Mouse (Mus musculus): ENCODE results near the gene Tmco3.

Gene Tmco3

DNA sequence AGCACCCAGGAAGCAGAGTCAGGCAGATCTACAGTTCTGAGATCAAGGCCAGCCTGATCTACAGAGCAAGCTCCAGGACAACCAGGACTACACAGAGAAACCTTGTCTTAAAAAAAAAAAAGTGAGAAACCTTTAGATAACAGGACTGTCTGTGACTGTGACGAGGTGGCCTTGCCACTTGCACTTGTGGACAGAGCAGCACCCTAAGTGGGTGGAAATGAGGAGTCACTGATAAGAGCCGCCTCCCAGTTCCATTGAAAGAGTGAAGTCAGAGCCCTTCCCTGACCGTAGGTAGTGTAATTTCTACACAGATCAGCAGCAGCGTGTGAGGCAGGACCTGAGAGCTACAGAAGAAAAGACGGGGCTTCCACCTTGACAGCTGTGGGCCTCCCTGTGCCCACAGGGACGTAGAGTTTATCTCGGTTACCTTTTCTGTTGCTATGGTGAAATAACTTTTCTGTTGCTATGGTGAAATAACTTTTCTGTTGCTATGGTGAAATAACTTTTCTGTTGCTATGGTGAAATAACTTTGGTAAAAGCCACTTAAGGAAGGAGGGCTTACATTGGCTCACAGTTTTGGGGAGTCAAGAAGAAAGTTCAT lies 18.4 kb downstream of the Tmco3 start:
- no peak for DNase-seq (ENCODE audit: low read depth, low spot score)

- DNase-seq (ENCODE audit: low read depth, low spot score): no peak
Measured at GRCm38 (mm10) chr8:13306916-13307315, 18.9 kb downstream of the Tmco3 start.

DNA sequence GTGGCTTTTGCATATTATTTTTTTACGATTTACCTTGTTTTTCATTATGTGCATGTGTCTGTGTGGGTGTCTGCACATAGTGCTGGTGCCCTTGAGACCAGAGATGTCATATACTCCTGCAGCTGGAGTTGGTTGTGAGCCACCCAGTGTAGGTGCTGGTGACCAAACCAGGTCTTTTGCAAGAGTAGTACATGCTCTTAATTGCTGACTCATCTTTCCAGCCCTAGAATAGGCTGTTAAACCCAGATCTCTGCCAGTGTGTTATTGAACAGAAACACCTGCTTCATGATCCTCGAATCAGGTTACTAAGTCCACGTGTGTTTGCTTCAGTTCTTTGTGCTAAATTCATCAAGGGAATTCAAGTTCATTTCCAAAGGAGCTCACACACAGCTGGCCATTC lies 26.9 kb downstream of the Tmco3 start:
- no peak for DNase-seq (ENCODE audit: low read depth, low spot score)

- no peak for DNase-seq (ENCODE audit: low read depth, low spot score)
Measured at GRCm38 (mm10) chr8:13316671-13317070, 28.7 kb downstream of the Tmco3 start.

DNA sequence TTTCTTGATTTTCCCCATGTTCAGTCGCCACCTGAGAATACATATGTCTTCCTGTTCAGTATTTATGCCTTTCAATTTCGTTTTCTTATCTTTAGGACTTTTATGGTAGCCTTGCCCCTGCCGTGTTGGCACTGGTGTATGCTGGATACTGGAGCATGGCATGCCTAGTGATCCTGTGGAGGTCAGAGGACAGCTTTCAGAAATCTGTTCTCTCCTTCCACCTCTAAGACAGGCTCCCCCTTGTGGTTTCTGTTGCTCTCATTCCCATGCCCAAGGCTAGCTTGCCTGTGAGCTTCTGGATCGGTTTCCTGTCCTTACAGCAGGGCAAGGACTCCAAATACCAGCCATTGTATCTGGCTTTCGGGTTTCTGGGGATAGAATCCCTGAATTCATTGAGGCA lies 38.6 kb downstream of the Tmco3 start:
- peak; percentile 76 for DNase-seq (ENCODE audit: low read depth, low spot score)

DNA sequence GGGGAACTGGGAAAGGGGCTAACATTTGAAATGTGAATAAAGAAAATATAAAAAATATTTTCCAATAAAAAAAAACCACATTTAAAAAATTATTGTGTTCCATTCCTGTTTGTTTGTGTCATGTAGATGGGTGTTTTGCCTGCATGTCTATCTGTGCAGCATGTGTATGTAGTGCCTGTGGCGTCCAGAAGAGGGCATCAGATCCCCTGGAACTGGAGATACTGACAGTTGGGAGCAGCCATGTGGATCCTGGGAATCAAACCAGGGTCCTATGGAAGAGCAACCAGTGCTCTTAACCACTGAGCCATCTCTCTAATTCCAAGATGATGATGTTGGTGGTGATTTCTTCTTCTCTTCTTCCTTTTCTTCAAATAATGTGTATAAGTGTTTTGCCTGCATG lies 46.7 kb downstream of the Tmco3 start:
- DNase-seq (ENCODE audit: low read depth, low spot score): peak; percentile 40

GRCm38 (mm10) chr8:13337245-13337644 lies 49.3 kb downstream of the Tmco3 start:
- DNase-seq (ENCODE audit: low read depth, low spot score): peak; percentile 48

DNA sequence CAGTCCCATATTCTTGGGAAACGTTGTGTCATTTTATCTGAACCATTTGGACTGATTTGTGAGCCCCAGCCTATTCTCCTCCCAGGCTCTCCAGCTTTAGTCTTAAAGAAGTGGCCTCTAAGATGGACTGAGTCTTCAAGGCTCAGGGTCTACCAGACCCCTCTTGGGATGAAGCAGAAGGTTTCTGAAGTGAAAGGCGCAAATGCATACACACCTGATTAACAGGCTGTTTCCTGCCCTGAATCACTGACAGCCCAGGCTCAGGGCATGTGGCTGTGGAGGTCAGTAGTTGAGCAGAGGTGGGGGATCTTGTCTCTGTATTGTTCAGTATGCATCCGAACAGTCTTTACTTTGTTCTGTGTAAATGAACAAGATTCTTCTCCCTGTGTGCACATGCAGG lies 49.7 kb downstream of the Tmco3 start:
- peak; percentile 16 for DNase-seq (ENCODE audit: low read depth, low spot score)

GRCm38 (mm10) chr8:13338255-13338860 lies 50.4 kb downstream of the Tmco3 start, which contains the start of gene Tfdp1:
TSS of gene Tfdp1 (plus strand) at chr8:13338751.
- peak; percentile 71 for DNase-seq (ENCODE audit: low read depth, low spot score)

DNA sequence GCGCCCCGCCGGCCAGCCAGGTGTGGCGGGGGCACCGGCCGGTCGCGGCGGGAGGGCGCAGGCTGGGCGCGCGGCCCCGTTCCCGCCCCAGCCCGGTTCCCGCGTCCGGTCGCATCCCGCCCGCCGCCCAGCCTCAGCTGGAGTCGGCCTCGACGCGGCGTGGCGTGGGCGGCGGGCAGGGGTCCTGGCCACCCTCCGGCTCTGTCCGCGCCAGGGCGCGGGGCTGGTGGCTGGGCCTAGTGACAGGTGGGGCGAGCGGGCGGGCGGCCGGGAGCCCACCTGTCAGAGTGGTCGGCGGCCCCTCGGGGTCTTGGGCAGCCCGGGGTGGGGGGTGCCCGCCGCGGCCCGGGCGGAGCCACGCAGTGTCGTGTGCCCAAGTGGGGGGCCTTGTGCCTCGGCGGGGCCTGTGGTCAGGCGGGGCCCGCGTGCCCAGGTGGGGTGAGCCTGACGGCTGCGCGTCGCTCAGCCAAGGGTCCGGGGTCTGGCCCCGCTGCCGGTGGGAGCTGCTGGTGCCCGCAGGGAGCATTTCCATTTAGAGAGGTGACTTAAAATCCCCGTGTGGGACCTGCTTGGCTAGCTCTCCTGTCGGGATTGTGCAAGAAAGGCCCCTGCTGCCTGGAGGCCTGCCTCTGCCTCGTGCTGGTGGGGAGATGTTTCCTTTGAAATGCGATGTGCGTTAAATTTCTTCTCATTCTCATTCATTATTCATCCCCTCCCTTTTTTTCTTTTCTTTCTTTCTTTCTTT lies 51.1 kb downstream of the Tmco3 start:
- DNase-seq (ENCODE audit: low read depth, low spot score): no peak

DNA sequence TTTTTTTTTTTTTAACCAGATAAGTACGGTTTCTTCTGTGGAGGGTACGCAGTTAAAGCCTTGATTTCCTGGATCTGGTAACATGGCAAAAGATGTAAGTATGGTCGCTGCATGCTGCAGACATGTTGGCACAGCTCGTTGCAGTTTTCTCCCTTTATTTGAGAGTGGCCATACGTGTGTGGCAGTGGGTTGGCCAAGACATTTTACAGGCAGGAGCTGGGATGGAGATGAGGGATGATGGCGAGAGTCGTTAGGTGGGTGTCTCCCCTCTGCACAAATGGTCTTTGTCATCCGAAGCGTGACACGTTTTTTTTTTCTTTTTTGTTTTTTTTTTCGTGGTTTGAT lies 51.6 kb downstream of the Tmco3 start:
- DNase-seq (ENCODE audit: low read depth, low spot score): peak; percentile 53

DNA sequence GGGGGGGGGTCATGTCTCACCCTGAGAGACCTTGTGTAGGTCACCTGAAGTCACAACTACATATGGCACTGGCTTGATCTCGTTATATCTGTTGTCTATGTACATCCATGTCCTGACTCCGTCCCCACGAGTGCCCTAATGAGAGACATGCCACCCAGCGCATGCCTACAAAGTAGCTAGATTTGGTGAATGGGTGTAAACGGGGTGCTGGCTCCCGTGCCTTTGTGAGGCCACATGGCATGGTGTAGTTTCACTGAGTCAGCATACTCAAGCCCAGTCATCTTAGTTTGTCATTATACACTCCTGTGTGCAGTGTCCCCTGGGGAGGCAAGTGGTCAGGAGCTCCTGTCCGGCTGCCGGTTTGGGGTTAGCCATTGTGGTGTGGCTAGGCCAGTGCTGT lies 52.7 kb downstream of the Tmco3 start:
- DNase-seq (ENCODE audit: low read depth, low spot score): peak; percentile 20

DNA sequence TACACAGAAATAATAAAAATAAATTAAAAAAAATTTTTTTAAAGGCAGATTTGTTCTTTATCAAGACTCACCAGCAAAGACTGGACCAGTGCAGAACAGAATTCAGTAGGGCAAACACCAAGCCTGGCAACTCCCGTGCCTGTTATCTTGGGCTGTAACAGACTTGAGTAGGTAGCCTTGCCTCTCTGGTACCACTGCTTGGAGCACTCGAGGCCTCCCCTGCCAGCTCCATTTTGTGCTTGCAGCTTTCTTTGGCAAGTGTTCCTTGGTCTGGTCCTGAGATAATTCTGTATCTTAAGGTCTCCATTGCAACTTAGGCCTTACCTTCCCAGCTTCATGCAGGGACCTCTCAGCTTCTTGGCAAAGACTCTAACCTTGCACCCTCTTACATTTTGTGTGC lies 54.4 kb downstream of the Tmco3 start:
- DNase-seq (ENCODE audit: low read depth, low spot score): no peak

GRCm38 (mm10) chr8:13343134-13343533 lies 55.1 kb downstream of the Tmco3 start:
- DNase-seq (ENCODE audit: low read depth, low spot score): no peak

DNA sequence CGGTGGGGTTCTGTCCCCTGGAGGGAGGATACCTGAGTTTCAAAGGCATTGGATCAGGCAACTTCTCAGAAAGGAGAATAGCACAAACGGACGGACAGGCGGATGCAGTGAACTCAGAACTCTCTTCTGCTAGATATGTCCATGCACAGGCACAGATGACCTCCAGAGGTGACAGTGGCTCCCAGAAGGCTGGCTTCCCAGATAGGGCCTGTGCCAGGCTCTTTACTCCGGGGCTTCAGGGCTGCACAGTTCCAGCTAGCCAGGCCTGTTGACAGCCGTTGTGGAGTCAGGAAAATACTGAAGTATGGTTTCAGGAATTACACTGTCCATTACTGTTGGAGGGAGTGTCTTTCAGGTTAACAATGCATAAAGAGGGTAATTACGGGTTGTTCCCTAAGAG lies 62.1 kb downstream of the Tmco3 start:
- DNase-seq (ENCODE audit: low read depth, low spot score): no peak

GRCm38 (mm10) chr8:13351593-13351992 lies 63.6 kb downstream of the Tmco3 start:
- peak; percentile 37 for DNase-seq (ENCODE audit: low read depth, low spot score)

DNA sequence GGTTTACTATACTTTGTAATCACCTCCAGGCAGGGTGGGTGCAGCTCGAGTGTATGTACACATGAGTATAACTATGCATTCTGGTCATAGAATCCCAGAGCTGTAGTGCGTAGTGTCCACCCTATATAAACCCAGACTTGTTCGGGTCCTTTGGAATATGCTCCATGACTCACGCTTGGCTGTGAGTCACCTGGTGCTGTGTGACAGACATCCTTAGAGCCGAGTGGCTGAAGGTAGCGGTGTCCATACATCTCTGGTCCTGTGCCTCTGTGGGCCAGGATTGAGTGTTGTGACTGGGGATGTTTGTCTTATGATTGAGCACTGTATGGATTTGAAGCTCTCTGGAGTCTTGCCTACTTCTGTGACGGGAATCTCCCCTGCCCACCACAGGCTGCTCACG lies 64.6 kb downstream of the Tmco3 start:
- peak; percentile 52 for DNase-seq (ENCODE audit: low read depth, low spot score)

- DNase-seq (ENCODE audit: low read depth, low spot score): no peak
Measured at GRCm38 (mm10) chr8:13353155-13353833, 65.3 kb downstream of the Tmco3 start.

DNA sequence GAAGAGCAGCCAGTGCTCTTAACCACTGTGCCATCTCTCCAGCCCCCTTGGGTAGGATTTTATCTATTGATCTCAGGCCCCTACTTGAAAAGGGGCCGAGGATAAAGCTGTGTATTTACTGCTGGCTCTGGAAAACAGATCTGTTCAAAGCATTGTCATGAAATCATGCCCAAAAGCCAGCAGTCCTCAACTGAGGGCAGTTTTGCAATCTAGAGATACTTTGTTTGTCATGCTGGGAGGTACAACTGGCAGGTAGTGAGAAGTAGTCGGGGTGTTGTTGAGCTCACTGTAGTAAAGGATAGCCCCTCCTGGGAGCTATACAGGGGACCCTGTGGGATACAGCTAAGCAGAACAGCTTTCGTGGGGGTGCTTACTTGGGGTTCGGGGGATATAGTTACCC lies 65.9 kb downstream of the Tmco3 start:
- no peak for DNase-seq (ENCODE audit: low read depth, low spot score)

DNA sequence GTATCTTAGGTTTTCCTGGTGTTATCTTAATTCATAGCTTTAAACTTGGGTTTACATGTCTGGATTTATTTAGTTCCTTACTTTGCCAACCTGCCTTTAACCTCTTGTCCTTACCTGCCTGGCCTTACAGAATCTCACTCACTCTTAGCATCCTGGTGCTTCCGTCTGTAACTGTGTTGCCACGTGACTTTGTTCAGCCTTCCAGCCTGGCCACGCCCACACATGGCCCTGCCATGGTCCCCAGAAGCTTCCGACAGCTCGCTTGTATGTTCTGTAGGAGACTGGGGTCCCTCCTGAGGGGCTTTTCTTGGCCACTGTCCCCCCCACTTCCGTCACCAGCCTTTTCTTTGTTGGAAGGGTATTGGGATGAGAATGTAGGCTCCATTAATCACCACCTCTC lies 68.2 kb downstream of the Tmco3 start:
- DNase-seq (ENCODE audit: low read depth, low spot score): no peak

GRCm38 (mm10) chr8:13356681-13357080 lies 68.7 kb downstream of the Tmco3 start:
- no peak for DNase-seq (ENCODE audit: low read depth, low spot score)

- no peak for DNase-seq (ENCODE audit: low read depth, low spot score)
Measured at GRCm38 (mm10) chr8:13360213-13360612, 72.2 kb downstream of the Tmco3 start.

GRCm38 (mm10) chr8:13361865-13362264 lies 73.9 kb downstream of the Tmco3 start:
- DNase-seq (ENCODE audit: low read depth, low spot score): peak; percentile 50

Measured in 3T3-L1 (cell line).